Comparison of ENCODE assay signal across 13 mouse cellular contexts in genomic region chr12:112301411-112301891, GRCm38 (mm10).
DNase-seq lines count a peak whose midpoint lies in the region; ATAC-seq and TF ChIP-seq lines count a peak whose summit lies in the region.
"Had no signal": no experiment of that assay in that cellular context is flagged by ENCODE, and none has a peak within 500 bp of the region (broad histone marks: within the 10 kb centered on the region; RNA-seq: fewer than 3 reads in every experiment).

No protein-coding gene starts in this region.

- peak overlapping the region; percentile 28 for H3K4me3 ChIP-seq in midbrain, embryonic 10.5 days
- H3K4me3 ChIP-seq in midbrain, postnatal 0 days (ENCODE audit: low read depth, low read length): no peak overlapping the region
- no peak overlapping the region for H3K4me3 ChIP-seq in limb, embryonic 12.5 days (replicated peaks)

- H3K4me1 ChIP-seq in midbrain, embryonic 10.5 days: peaks cover 59% of the 10 kb centered on the region
- H3K4me1 ChIP-seq in midbrain, postnatal 0 days (ENCODE audit: insufficient read depth, low read length): peaks cover 24% of the 10 kb centered on the region
- peaks cover 46% of the 10 kb centered on the region for H3K4me1 ChIP-seq in limb, embryonic 12.5 days (replicated peaks)

- no peaks in the 10 kb centered on the region for H3K9me3 ChIP-seq in midbrain, embryonic 10.5 days (replicated peaks)
- H3K9me3 ChIP-seq in midbrain, postnatal 0 days (ENCODE audit: low read length): no peaks in the 10 kb centered on the region
- H3K9me3 ChIP-seq in limb, embryonic 12.5 days: no peaks in the 10 kb centered on the region

- peaks cover 88% of the 10 kb centered on the region for H3K27me3 ChIP-seq in midbrain, embryonic 10.5 days (ENCODE audit: low read depth, poor library complexity, severe bottlenecking)
- H3K27me3 ChIP-seq in midbrain, postnatal 0 days (ENCODE audit: insufficient read depth, low read length): peaks cover 12% of the 10 kb centered on the region
- H3K27me3 ChIP-seq in limb, embryonic 12.5 days: peaks cover 53% of the 10 kb centered on the region

- H3K36me3 ChIP-seq in midbrain, embryonic 10.5 days: no peaks in the 10 kb centered on the region
- H3K36me3 ChIP-seq in midbrain, postnatal 0 days (ENCODE audit: insufficient read depth, low read length): no peaks in the 10 kb centered on the region
- H3K36me3 ChIP-seq in limb, embryonic 12.5 days: no peaks in the 10 kb centered on the region

- 16% methylated on average over 13 of the region's 13 CpGs for WGBS in midbrain, embryonic 10.5 days
- 11% methylated on average over 13 of the region's 13 CpGs for WGBS in midbrain, postnatal 0 days
- WGBS in limb, embryonic 12.5 days: 8% methylated on average over 13 of the region's 13 CpGs

- H3K27ac ChIP-seq in midbrain, embryonic 10.5 days (replicated peaks): peak overlapping the region; percentile 81
- H3K27ac ChIP-seq in midbrain, postnatal 0 days (ENCODE audit: low read depth, low read length): no peak overlapping the region
- no peak overlapping the region for H3K27ac ChIP-seq in limb, embryonic 12.5 days

- peak; percentile 50 for DNase-seq in adrenal gland, postnatal 10 days
- no peak for DNase-seq in adrenal gland, adult 2 months
- peak; percentile 74 for DNase-seq in midbrain, embryonic 10.5 days (ENCODE audit: low spot score)
- no peak for DNase-seq in midbrain, postnatal 0 days (ENCODE audit: low spot score)
- no peak for DNase-seq in cerebellum, adult 8-10 months
- no peak for DNase-seq in layer of hippocampus, adult 11-12 months (ENCODE audit: low spot score)
- DNase-seq: gastrocnemius, postnatal 10 days; kidney, postnatal 25 days; left cerebral cortex, postnatal 4 days; lung, postnatal 14 days had no signal

- ATAC-seq in midbrain, postnatal 0 days (ENCODE audit: low FRiP score): no peak
- ATAC-seq in limb, embryonic 12.5 days (ENCODE audit: insufficient number of reproducible peaks, insufficient read depth, low FRiP score, low TSS enrichment, low read depth): no peak
- ATAC-seq in cerebellum, adult (ENCODE audit: insufficient number of reproducible peaks, low FRiP score, low TSS enrichment): no peak
- ATAC-seq: activated CD4-positive, CD25-positive, alpha-beta regulatory T cell, adult 4 months had no signal

- no peak overlapping the region for H3K9ac ChIP-seq in midbrain, postnatal 0 days (replicated peaks; ENCODE audit: low read length, poor library complexity, severe bottlenecking)
- no peak overlapping the region for H3K9ac ChIP-seq in limb, embryonic 12.5 days (replicated peaks)

- H3K4me2 ChIP-seq in midbrain, postnatal 0 days (ENCODE audit: low read depth, low read length, poor library complexity, severe bottlenecking): no peak overlapping the region
- peak overlapping the region; percentile 50 for H3K4me2 ChIP-seq in limb, embryonic 12.5 days

- TF ChIP-seq CTCF in midbrain, postnatal 0 days (IDR thresholded peaks at IDR 0.05): no peak

Comparison
In these comparisons a context has a peak if more than half of its experiments do, and no peak if none do; other contexts are left out.
1. DNase-seq: peak in adrenal gland, postnatal 10 days (single experiment) and midbrain, embryonic 10.5 days (single experiment); none in adrenal gland, adult 2 months (single experiment), midbrain, postnatal 0 days (single experiment), cerebellum, adult 8-10 months (single experiment) and layer of hippocampus, adult 11-12 months (single experiment).